Mouse (Mus musculus) bone marrow, adult 2 months (tissue): Measurements from ENCODE around the gene Wdhd1. TPM values are rescaled to one million over a fixed set of nuclear protein-coding genes. Genes with fewer than 3 reads are reported as not detected.
A peak's percentile ranks its signal among the peaks of the same experiment; 100 is the strongest.

Source experiments
- H3K27ac ChIP-seq: fragments of 200-500 bp; 2 replicates; pipeline ENCODE4 v1.5.1; 2012; ENCODE audit warnings: low read depth, mild to moderate bottlenecking, control low read depth, inconsistent platforms, low read length; ENCODE audit not compliant: control insufficient read depth, poor library complexity, insufficient read depth
- H3K4me1 ChIP-seq: fragments of 200-500 bp; 2 replicates; pipeline ENCODE4 v1.6.1; 2011; ENCODE audit warnings: low read length; ENCODE audit not compliant: control insufficient read depth, insufficient read depth
- H3K4me3 ChIP-seq: fragments of 200-500 bp; replicated peaks from 2 replicates; pipeline ENCODE3; 2011; ENCODE audit warnings: mild to moderate bottlenecking, low read depth, low read length, control low read depth; ENCODE audit not compliant: control insufficient read depth
- CTCF ChIP-seq: fragments of 200-500 bp; IDR thresholded peaks from 2 replicates; pipeline ENCODE4 v1.5.1; 2011; ENCODE audit warnings: low read length, control low read depth; ENCODE audit not compliant: control insufficient read depth, insufficient read depth
- POLR2A ChIP-seq: fragments of 200-500 bp; IDR thresholded peaks from 2 replicates; pipeline ENCODE4 v1.6.1; 2011; ENCODE audit warnings: low read depth, mild to moderate bottlenecking, control low read depth, low read length, borderline replicate concordance; ENCODE audit not compliant: control insufficient read depth
- WGBS: fragments of 180-500 bp; shearing (Covaris S2); methylation state at CpG from one replicate; pipeline ENCODE4 v1.1.7; 2018; 5-methylcytosine and 5-hydroxymethylcytosine counted together
- polyA plus RNA-seq: library from polyadenylated mRNA; stranded (reverse); fragments of >200 nt; gene quantifications from 2 replicates; pipeline ENCODE4 v1.2.4, GENCODE M21; 2011; ENCODE audit warnings: low replicate concordance; ENCODE audit not compliant: missing spikeins, insufficient read depth, insufficient read length

Wdhd1 gene
- polyA plus RNA-seq, 1 experiment: 69.3 TPM

GRCm38 (mm10) chr14:47236491-47236890 lies 40.2 kb downstream of the Wdhd1 start:
- Histone ChIP-seq H3K27ac (no peak overlapping the region), H3K4me3 (no peak overlapping the region), H3K4me1 (peaks cover 5% of the 10 kb centered on the region)
- 92% methylated on average over 7 of the region's 7 CpGs for WGBS
- no peak for TF ChIP-seq POLR2A
- TF ChIP-seq CTCF: no peak

GRCm38 (mm10) chr14:47234526-47235250 lies 42.0 kb downstream of the Wdhd1 start:
- Histone ChIP-seq H3K27ac (peak overlapping the region; percentile 38), H3K4me3 (no peak overlapping the region), H3K4me1 (peaks cover 3% of the 10 kb centered on the region)
- no peak for TF ChIP-seq CTCF
- no peak for TF ChIP-seq POLR2A
- 66% methylated on average over 5 of the region's 5 CpGs for WGBS

GRCm38 (mm10) chr14:47234032-47234431 lies 42.6 kb downstream of the Wdhd1 start:
- 75% methylated on average over 3 of the region's 3 CpGs for WGBS
- Histone ChIP-seq H3K27ac (no peak overlapping the region; the same call in 1 of the 2 replicates), H3K4me3 (no peak overlapping the region), H3K4me1 (peaks cover 3% of the 10 kb centered on the region)
- TF ChIP-seq POLR2A: no peak
- no peak for TF ChIP-seq CTCF

GRCm38 (mm10) chr14:47233602-47234001 lies 43.1 kb downstream of the Wdhd1 start:
- H3K4me1 ChIP-seq: peaks cover 3% of the 10 kb centered on the region
- WGBS: 51% methylated on average over 2 of the region's 2 CpGs
- TF ChIP-seq POLR2A (no peak), CTCF (no peak)
- H3K4me3 ChIP-seq: no peak overlapping the region
- no peak overlapping the region for H3K27ac ChIP-seq

- TF ChIP-seq POLR2A (no peak), CTCF (no peak)
- H3K4me1 ChIP-seq: peaks cover 3% of the 10 kb centered on the region
- 55% methylated on average over 11 of the region's 11 CpGs for WGBS
- no peak overlapping the region for H3K4me3 ChIP-seq
- no peak overlapping the region for H3K27ac ChIP-seq
These were observed 46.8 kb downstream of the Wdhd1 start for GRCm38 (mm10) chr14:47229796-47230376.

- no peak overlapping the region for H3K4me3 ChIP-seq
- H3K4me1 ChIP-seq: 0 out of 2 replicates have a peak, but pooled peaks cover 1% of the 10 kb centered on the region
- no peak for TF ChIP-seq CTCF
- WGBS: 90% methylated on average over 8 of the region's 8 CpGs
- H3K27ac ChIP-seq: no peak overlapping the region
These were observed 50.7 kb downstream of the Wdhd1 start for GRCm38 (mm10) chr14:47225931-47226330.

- 64% methylated on average over 10 of the region's 10 CpGs for WGBS
- TF ChIP-seq POLR2A (no peak), CTCF (no peak)
- Histone ChIP-seq H3K4me1 (0 out of 2 replicates have a peak, but pooled peaks cover 1% of the 10 kb centered on the region), H3K4me3 (no peak overlapping the region), H3K27ac (no peak overlapping the region)
These were observed 52.0 kb downstream of the Wdhd1 start for GRCm38 (mm10) chr14:47224476-47225325.

GRCm38 (mm10) chr14:47222631-47223450 lies 53.8 kb downstream of the Wdhd1 start:
- no peak overlapping the region for H3K27ac ChIP-seq
- H3K4me1 ChIP-seq: peaks cover 3% of the 10 kb centered on the region; the same call in 1 of the 2 replicates
- WGBS: 79% methylated on average over 11 of the region's 11 CpGs
- H3K4me3 ChIP-seq: no peak overlapping the region
- TF ChIP-seq CTCF: no peak
